Mouse (Mus musculus) midbrain, embryonic 15.5 days (tissue): ENCODE measurements around the gene Bphl. TPM values are rescaled to one million over a fixed set of nuclear protein-coding genes. Genes with fewer than 3 reads are reported as not detected.
"Not testable (repeated sequence)": the region's sequence is repeated elsewhere in the genome, so short reads cannot be mapped to it uniquely, and the experiment has no call there.

ENCODE experiments used
- ATAC-seq: fragments of 200-750 bp; cut with Nextera tagmentation; replicated peaks from 2 replicates; pipeline ENCODE4 v1.8.0; 2017; ENCODE audit warnings: moderate TSS enrichment
- H3K27ac ChIP-seq: fragments of 300-500 bp; sonication (generic); 2 replicates; pipeline ENCODE4 v1.5.1; 2015; ENCODE audit warnings: mild to moderate bottlenecking, inconsistent platforms
- H3K27me3 ChIP-seq: fragments of 300-500 bp; sonication (generic); replicated peaks from 2 replicates; pipeline ENCODE4 v1.6.1; 2015; ENCODE audit warnings: inconsistent platforms
- H3K36me3 ChIP-seq: fragments of 300-500 bp; sonication (generic); replicated peaks from 2 replicates; pipeline ENCODE4 v1.6.1; 2015; ENCODE audit warnings: inconsistent platforms
- H3K4me1 ChIP-seq: fragments of 300-500 bp; sonication (generic); 2 replicates; pipeline ENCODE4 v1.6.1; 2015; ENCODE audit warnings: inconsistent platforms
- H3K4me2 ChIP-seq: fragments of 300-500 bp; sonication (generic); 2 replicates; pipeline ENCODE4 v1.6.1; 2015; ENCODE audit warnings: inconsistent platforms, mild to moderate bottlenecking, moderate library complexity
- H3K4me3 ChIP-seq: fragments of 300-500 bp; sonication (generic); 2 replicates; pipeline ENCODE4 v1.5.1; 2015; ENCODE audit warnings: mild to moderate bottlenecking, inconsistent platforms
- H3K9ac ChIP-seq: fragments of 300-500 bp; sonication (generic); 2 replicates; pipeline ENCODE4 v1.6.1; 2015; ENCODE audit warnings: mild to moderate bottlenecking, inconsistent platforms
- H3K9me3 ChIP-seq: fragments of 300-500 bp; sonication (generic); 2 replicates; pipeline ENCODE4 v1.6.1; 2016; ENCODE audit warnings: inconsistent platforms
- WGBS: fragments of 180-500 bp; shearing (Covaris S2); methylation state at CpG from one replicate; pipeline ENCODE4 v1.1.7; 2015; ENCODE audit warnings: mixed read lengths; 5-methylcytosine and 5-hydroxymethylcytosine counted together
- polyA plus RNA-seq: library from polyadenylated mRNA; unstranded; fragments of >200 nt; fragmentation: Nextera tagmentation; extraction: Ambion mirVana; gene quantifications from 2 replicates; pipeline ENCODE4 v1.2.1, GENCODE M21; 2015

Gene Bphl
- polyA plus RNA-seq, 1 experiment from 2014 or later, result 35.4 TPM

DNA sequence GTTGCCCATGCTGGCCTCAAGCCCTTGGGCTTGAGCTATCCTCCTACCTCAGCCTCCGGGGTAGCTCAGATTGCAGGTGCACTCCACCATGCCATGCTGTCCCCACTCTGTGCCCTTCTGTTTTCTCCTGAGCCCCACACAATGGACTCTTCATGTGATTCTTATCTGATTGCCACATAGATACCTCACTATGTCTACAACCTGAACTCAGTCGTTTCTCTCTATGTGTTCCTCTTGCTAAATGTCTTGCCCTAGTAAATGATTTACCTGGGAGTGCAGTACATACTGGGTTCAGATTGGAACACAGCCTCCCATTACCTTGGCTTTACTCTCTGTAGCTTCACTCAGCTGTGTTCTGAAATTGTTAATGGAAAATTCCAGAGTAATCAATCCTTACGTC, 17.6 kb downstream of the Bphl start:
- 91% methylated on average over 3 of the region's 3 CpGs for WGBS
- Histone ChIP-seq H3K4me1 (no peaks in the 10 kb centered on the region), H3K36me3 (peaks cover 11% of the 10 kb centered on the region), H3K27ac (no peak overlapping the region), H3K9me3 (no peaks in the 10 kb centered on the region), H3K27me3 (no peaks in the 10 kb centered on the region), H3K4me2 (no peak overlapping the region), H3K4me3 (no peak overlapping the region), H3K9ac (no peak overlapping the region)
- no peak for ATAC-seq

DNA sequence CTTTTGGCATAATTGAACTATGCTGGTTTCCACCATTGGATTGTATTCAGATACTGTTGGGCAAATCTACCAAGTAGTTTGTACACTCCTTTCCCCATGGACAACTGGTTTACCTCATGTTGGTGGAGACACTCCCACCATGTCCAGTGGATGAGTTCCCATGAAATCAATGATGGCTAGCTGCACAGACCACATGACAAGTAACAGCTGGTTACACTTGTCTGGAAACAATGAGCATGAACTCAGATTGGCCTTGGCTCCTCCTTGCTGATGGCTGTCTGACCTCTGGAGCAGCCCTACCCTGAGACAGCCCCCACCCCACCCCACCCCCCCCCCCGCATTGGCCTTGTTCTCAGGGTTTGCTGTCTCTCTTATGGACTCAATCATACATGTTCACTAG, 19.9 kb downstream of the Bphl start:
- H3K4me3 ChIP-seq, result no peak overlapping the region
- ATAC-seq, result no peak
- H3K9ac ChIP-seq, result no peak overlapping the region
- 83% methylated on average over 1 of the region's 1 CpGs for WGBS
- H3K4me2 ChIP-seq, result no peak overlapping the region
- no peaks in the 10 kb centered on the region for H3K9me3 ChIP-seq
- no peak overlapping the region for H3K27ac ChIP-seq
- peaks cover 11% of the 10 kb centered on the region for H3K36me3 ChIP-seq
- no peaks in the 10 kb centered on the region for H3K4me1 ChIP-seq
- H3K27me3 ChIP-seq, result no peaks in the 10 kb centered on the region

DNA sequence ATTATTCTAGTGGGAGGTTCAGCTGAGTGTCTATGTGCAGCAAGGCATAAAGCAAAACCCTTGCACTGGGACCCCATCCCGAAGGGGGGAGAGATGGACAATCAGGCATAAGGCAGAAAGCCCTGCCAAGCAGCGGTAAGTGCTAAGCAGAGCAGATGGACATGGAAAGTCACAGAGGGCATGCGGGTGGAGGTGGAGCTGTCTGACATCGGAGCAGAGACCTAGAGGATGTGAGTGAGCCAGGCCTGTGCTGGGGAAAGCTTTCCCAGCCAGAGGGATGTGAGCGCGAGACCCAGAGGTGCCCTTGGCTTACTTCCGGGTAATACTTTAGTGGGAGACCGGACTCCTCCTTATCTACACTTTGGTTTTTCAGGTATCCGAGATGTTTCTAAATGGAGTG, 22.7 kb downstream of the Bphl start:
- no peaks in the 10 kb centered on the region for H3K27me3 ChIP-seq
- H3K36me3 ChIP-seq, result peaks cover 8% of the 10 kb centered on the region
- no peaks in the 10 kb centered on the region for H3K9me3 ChIP-seq
- H3K27ac ChIP-seq, result no peak overlapping the region
- no peak overlapping the region for H3K9ac ChIP-seq
- WGBS, result 89% methylated on average over 9 of the region's 9 CpGs
- H3K4me2 ChIP-seq, result no peak overlapping the region
- no peaks in the 10 kb centered on the region for H3K4me1 ChIP-seq
- ATAC-seq, result no peak
- no peak overlapping the region for H3K4me3 ChIP-seq

DNA sequence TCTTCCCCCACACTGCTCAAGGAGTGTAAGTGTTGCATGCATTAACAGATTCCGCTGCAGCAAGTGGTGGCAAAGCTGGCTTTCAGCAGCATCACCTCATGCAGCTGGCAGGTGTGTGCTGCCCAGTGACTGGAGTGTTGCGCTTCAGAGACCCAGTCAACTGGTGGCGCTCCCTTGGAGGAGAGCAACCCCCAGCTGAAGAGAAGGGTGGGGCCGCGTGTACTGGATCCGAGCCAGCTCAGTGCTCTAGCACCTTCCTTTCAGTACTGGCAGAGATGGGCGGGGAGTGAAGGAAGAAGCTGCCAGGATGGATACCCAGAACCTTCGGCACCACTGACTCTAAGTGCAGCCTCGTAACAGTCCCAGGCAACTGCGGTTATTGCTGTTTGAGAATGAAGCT, 25.1 kb downstream of the Bphl start:
- Histone ChIP-seq H3K36me3 (no peaks in the 10 kb centered on the region; the same call in 1 of the 2 replicates), H3K4me1 (no peaks in the 10 kb centered on the region), H3K27ac (no peak overlapping the region), H3K4me3 (no peak overlapping the region), H3K9ac (no peak overlapping the region), H3K27me3 (no peaks in the 10 kb centered on the region), H3K9me3 (no peaks in the 10 kb centered on the region), H3K4me2 (no peak overlapping the region)
- 90% methylated on average over 10 of the region's 10 CpGs for WGBS
- no peak for ATAC-seq

DNA sequence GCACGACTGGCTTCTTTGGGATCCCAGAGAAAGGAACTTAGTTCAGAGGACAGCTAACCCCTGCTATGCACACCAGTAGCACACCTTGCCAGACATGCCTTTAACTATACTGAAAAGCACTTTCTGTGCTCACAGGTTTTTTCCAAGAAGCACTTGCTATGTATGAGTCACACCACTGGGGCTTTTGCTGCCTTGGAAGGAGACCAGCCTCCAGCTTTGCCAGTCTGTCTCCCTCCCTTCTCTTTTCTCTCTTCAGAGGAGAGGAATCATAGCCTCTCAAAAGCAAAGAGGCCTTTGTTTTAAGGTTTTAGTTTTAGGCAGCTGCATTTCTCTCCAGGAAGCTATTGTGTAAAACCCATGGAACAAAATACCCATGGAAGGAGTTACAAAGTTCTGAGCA, 29.0 kb downstream of the Bphl start:
- no peak overlapping the region for H3K4me2 ChIP-seq
- H3K9ac ChIP-seq, result no peak overlapping the region
- no peak overlapping the region for H3K27ac ChIP-seq
- no peaks in the 10 kb centered on the region for H3K27me3 ChIP-seq
- 11% methylated on average over 1 of the region's 1 CpGs for WGBS
- H3K9me3 ChIP-seq, result no peaks in the 10 kb centered on the region
- H3K4me3 ChIP-seq, result no peak overlapping the region
- H3K36me3 ChIP-seq, result peaks cover 3% of the 10 kb centered on the region; the same call in 1 of the 2 replicates
- H3K4me1 ChIP-seq, result no peaks in the 10 kb centered on the region
- no peak for ATAC-seq

DNA sequence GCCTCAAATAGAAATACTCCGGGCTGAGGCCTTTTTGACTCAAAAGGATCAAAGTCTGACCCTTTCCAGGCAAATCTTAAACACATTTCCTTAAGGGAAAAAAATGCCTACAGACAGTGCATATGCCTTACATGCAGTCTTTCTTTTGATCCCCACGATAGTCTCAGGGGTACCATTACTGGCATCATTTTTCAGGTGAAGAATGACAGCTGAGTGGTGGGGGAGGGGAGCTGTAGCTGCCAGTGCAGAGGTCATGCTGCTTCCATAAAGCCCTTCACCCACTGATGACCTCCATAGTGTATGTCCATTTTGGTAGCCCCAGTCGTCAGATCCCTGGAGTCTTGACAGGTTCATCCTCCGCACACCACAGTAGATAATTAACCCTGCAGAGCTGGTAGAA, 32.9 kb downstream of the Bphl start:
- Histone ChIP-seq H3K27ac (no peak overlapping the region), H3K27me3 (no peaks in the 10 kb centered on the region), H3K36me3 (peaks cover 10% of the 10 kb centered on the region; the same call in 1 of the 2 replicates), H3K4me1 (peaks cover 19% of the 10 kb centered on the region), H3K9me3 (no peaks in the 10 kb centered on the region), H3K4me3 (no peak overlapping the region), H3K9ac (no peak overlapping the region), H3K4me2 (no peak overlapping the region)
- no peak for ATAC-seq
- 67% methylated on average over 4 of the region's 4 CpGs for WGBS

DNA sequence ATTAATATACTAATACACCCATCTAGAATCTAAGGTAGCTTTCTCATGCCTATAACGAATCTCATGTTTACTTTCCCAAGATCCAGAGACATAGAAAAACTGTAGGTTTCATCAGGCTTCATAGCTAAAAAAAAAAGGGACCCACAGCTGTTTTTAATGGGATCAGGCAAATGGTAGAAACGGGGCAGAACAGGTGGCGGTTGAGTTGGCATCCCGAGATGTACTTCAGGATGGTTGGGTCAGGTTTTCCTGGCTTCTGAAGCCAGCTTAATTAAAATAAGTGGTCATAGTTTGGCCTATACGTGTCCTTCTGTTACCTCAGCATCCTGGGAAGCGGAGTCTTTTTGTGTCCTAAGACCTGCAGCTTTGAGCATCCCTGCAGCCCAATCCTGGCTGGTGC, 34.4 kb downstream of the Bphl start:
- H3K9ac ChIP-seq, result no peak overlapping the region
- H3K4me1 ChIP-seq, result peaks cover 33% of the 10 kb centered on the region
- H3K27ac ChIP-seq, result no peak overlapping the region
- H3K9me3 ChIP-seq, result no peaks in the 10 kb centered on the region
- H3K36me3 ChIP-seq, result peaks cover 12% of the 10 kb centered on the region; the same call in 1 of the 2 replicates
- H3K4me2 ChIP-seq, result no peak overlapping the region
- WGBS, result 85% methylated on average over 6 of the region's 6 CpGs
- ATAC-seq, result no peak
- no peak overlapping the region for H3K4me3 ChIP-seq
- H3K27me3 ChIP-seq, result no peaks in the 10 kb centered on the region

DNA sequence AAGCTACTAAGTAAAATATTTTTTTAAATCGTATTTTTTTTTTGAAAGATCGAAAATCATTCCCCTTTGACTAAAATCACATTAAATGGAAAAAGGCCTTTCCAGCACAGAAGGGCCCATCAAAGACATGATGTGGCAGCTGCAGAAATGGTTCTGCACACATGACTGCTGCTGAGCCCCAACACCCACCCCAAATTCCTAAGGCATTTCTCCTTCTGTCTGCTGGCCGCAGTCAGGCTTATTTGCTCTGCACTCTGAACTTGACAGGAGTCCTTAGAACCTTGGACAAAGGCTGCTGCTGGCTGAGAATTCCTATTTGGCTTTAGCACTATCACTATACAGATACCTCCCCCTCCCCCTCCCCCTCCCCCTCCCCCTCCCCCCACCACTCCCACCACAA, 35.5 kb downstream of the Bphl start:
- Histone ChIP-seq H3K9me3 (no peaks in the 10 kb centered on the region), H3K27me3 (no peaks in the 10 kb centered on the region), H3K4me3 (no peak overlapping the region), H3K36me3 (peaks cover 12% of the 10 kb centered on the region; the same call in 1 of the 2 replicates), H3K9ac (no peak overlapping the region), H3K4me2 (no peak overlapping the region), H3K4me1 (peaks cover 33% of the 10 kb centered on the region), H3K27ac (no peak overlapping the region)
- 39% methylated on average over 3 of the region's 3 CpGs for WGBS
- ATAC-seq, result no peak

DNA sequence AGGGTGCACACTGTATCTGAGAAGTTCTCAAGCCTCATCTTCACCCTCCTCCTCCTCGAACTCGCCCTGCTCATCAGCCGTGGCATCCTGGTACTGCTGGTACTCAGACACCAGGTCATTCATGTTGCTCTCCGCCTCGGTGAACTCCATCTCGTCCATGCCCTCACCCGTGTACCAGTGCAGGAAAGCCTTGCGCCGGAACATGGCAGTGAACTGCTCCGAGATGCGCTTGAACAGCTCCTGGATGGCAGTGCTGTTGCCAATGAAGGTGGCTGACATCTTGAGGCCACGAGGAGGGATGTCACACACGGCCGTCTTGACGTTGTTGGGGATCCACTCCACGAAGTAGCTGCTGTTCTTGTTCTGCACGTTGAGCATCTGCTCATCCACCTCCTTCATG, 37.0 kb downstream of the Bphl start:
- not testable (repeated sequence) for H3K9me3 ChIP-seq, H3K4me2 ChIP-seq, H3K27me3 ChIP-seq, H3K27ac ChIP-seq, H3K4me3 ChIP-seq, ATAC-seq, H3K9ac ChIP-seq
- Histone ChIP-seq H3K4me1 (peaks cover 42% of the 10 kb centered on the region), H3K36me3 (0 out of 2 replicates have a peak, but pooled peaks cover 12% of the 10 kb centered on the region)
- 95% methylated on average over 12 of the region's 17 CpGs for WGBS

DNA sequence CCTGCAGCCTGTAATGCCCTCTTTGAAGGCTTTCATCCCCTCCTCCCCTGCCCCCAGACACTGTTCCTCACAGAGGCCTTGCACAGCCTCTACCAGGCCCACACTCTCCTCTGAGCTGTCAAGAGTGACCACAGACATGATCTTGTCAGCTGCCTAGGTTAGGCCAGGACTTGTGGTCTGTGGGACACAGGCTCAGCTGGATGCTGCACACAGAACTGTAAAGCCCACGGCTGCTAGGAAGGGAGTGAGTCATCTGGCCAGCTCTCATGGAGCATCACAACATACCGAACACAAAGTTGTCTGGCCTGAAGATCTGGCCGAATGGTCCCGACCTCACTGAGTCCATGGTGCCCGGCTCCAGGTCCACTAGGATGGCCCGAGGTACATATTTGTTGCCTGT, 38.5 kb downstream of the Bphl start:
- WGBS, result 50% methylated on average over 6 of the region's 6 CpGs
- Histone ChIP-seq H3K27ac (peak overlapping the region; percentile 90), H3K9ac (peak overlapping the region; percentile 98), H3K4me1 (peaks cover 42% of the 10 kb centered on the region), H3K4me3 (peak overlapping the region; percentile 85), H3K4me2 (peak overlapping the region; percentile 65)
- not testable (repeated sequence) for H3K27me3 ChIP-seq, ATAC-seq, H3K36me3 ChIP-seq, H3K9me3 ChIP-seq

DNA sequence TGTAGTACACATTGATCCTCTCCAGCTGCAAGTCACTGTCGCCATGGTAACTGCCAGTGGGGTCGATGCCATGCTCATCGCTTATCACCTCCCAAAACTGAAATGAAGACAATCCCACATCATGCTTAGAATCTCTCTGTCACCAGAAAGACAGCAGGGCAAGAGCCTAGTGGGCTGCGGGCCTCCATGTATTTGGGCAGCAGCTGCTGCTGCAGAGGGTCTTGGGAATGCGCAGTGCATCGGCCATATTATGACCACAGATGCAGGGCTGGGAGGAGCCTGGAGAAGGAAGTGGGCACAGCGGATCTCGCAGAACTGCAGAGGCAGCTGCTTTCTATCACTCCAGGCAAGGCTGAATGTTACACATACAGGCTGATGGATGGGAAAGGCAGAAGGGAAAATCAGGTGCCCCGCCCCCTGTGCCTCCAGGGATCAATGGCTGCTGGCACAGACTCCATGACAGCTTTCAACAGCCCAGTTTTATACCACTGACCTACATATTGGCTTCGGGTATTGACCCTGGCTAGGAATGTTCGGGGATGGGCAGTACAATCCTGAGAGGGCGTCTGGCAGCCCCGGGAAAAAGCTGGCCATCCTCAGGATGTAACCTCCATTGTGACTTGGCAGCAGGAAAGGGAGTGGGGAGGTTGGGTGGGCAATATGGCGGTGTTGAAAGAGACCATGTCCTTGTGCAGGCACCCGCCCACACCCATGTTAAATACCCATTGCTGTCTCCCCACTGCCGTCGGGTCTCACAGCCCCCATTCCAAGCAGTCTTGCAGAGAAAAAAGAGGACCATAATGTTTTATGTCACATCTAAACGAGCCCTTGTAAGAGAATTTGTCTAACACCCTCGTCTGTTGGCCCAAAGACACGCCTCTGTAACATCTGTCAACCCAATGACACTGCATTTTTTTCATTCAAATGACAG, 39.4 kb downstream of the Bphl start:
- Histone ChIP-seq H3K9me3 (no peaks in the 10 kb centered on the region), H3K27ac (peak overlapping the region; percentile 90), H3K4me1 (peaks cover 42% of the 10 kb centered on the region), H3K36me3 (0 out of 2 replicates have a peak, but pooled peaks cover 8% of the 10 kb centered on the region), H3K4me2 (peak overlapping the region; percentile 65), H3K4me3 (peak overlapping the region; percentile 85), H3K9ac (peak overlapping the region; percentile 98), H3K27me3 (no peaks in the 10 kb centered on the region)
- 19% methylated on average over 20 of the region's 20 CpGs for whole genome bisulfite sequencing
- peak; percentile 65 for ATAC-seq

DNA sequence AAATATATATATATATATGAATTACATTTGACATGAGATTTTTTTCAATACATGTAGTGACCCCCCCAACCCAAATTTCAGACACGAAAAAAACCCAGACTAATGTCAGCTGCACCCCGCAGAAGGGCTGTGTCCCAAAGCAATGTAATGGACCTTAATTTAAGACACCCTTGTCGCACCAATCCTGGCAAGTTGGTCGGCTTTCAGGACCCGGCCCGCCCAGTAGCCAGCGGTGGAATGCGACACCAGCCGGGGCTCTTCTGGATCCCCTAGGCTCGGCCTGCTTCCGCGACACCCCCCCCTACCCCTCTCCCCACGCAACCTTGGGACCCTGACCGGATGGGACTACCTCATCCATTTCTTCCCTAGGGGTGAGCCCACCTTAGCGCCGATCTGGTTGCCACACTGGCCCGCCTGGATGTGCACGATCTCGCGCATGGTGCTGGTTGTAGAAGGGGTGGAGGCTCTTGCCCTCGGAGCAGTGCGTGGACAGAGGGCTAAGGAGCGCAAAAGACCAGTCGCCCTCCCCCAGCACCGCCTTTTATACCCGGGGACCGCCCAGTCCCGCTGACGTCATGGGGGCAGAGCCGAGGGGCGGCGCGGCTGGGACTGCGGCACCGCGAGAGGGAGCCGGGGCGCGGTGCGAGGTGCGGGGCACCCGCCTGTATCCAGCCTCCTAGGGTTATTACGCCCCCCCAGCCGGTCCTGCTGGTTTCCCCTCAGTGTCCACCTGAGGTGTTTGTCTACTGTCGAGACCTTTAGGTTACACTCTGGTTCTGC, 40.3 kb downstream of the Bphl start, which contains the start of gene Tubb2a:
Gene Tubb2a (minus strand): TSS at position 516 of the 780 bp plus-strand sequence.
- 1% methylated on average over 45 of the region's 45 CpGs for WGBS
- ATAC-seq, result peak; percentile 89
- Histone ChIP-seq H3K27me3 (no peaks in the 10 kb centered on the region), H3K9me3 (no peaks in the 10 kb centered on the region), H3K4me3 (peak within 1 kb of the TSS; percentile 85), H3K4me1 (peaks cover 37% of the 10 kb centered on the region), H3K4me2 (peak within 1 kb of the TSS; percentile 65), H3K36me3 (0 out of 2 replicates have a peak, but pooled peaks cover 8% of the 10 kb centered on the region), H3K9ac (peak within 1 kb of the TSS; percentile 98), H3K27ac (peak within 1 kb of the TSS; percentile 90)
